Mouse (Mus musculus) MEL (cell line): ENCODE results near the gene Fam19a5. TPM values are rescaled to one million over a fixed set of nuclear protein-coding genes. Genes with fewer than 3 reads are reported as not detected.

ENCODE experiments used
- DNase-seq: peaks from one replicate; pipeline ENCODE4 v3.0.0; 2011; ENCODE audit warnings: low read depth, low spot score
- H3K27ac ChIP-seq: 2 replicates; pipeline ENCODE4 v1.5.1; 2012; ENCODE audit warnings: low read depth, mild to moderate bottlenecking, control low read depth, low read length, moderate library complexity; ENCODE audit not compliant: control insufficient read depth
- H3K27me3 ChIP-seq, 2 experiments: fragments of 150-350 bp in 1 of 2; sonication (generic) in 1 of 2; 2 replicates each; pipeline ENCODE4 v1.6.1; 2012; ENCODE audit warnings: low read length in 2 of 2, mild to moderate bottlenecking in 2 of 2, improper control_type of control experiment in 1 of 2, moderate library complexity in 1 of 2; ENCODE audit not compliant: insufficient read depth in 2 of 2, control insufficient read depth in 1 of 2
- H3K36me3 ChIP-seq, 2 experiments: 2 replicates each; pipeline ENCODE4 v1.6.1; 2012 to 2014; ENCODE audit warnings: low read length in 2 of 2, improper control_type of control experiment in 1 of 2, inconsistent platforms in 1 of 2, mild to moderate bottlenecking in 1 of 2; ENCODE audit not compliant: insufficient read depth in 2 of 2, control insufficient read depth in 1 of 2
- H3K4me1 ChIP-seq, 2 experiments: fragments of 150-350 bp in 1 of 2; sonication (generic) in 1 of 2; 2 replicates each; pipeline ENCODE4 v1.6.1; 2012; ENCODE audit warnings: low read length in 2 of 2, improper control_type of control experiment in 1 of 2, mild to moderate bottlenecking in 1 of 2; ENCODE audit not compliant: insufficient read depth in 2 of 2, control insufficient read depth in 1 of 2
- H3K4me3 ChIP-seq, 2 experiments: fragments of 150-350 bp in 1 of 2; sonication (generic) in 1 of 2; 2 replicates each; pipeline ENCODE4 v1.5.1; 2012; ENCODE audit warnings: low read depth in 2 of 2, low read length in 2 of 2, mild to moderate bottlenecking in 2 of 2, moderate library complexity in 2 of 2, control low read depth in 1 of 2, improper control_type of control experiment in 1 of 2; ENCODE audit not compliant: control insufficient read depth in 1 of 2, insufficient read depth in 1 of 2
- H3K79me2 ChIP-seq: 2 replicates; pipeline ENCODE4 v1.6.1; 2012; ENCODE audit warnings: mild to moderate bottlenecking, low read length, moderate library complexity; ENCODE audit not compliant: control insufficient read depth, poor library complexity, insufficient read depth
- H3K9ac ChIP-seq: 2 replicates; pipeline ENCODE4 v1.6.1; 2012; ENCODE audit warnings: low read depth, mild to moderate bottlenecking, control low read depth, low read length, moderate library complexity; ENCODE audit not compliant: control insufficient read depth, poor library complexity, severe bottlenecking
- H3K9me3 ChIP-seq: fragments of 150-350 bp; sonication (generic); replicated peaks from 2 replicates; pipeline ENCODE4 v1.6.1; 2012; ENCODE audit warnings: mild to moderate bottlenecking, low read length, improper control_type of control experiment, moderate library complexity; ENCODE audit not compliant: insufficient read depth
- BHLHE40 ChIP-seq: IDR thresholded peaks from 2 replicates; pipeline ENCODE4 v1.6.1; 2012; ENCODE audit warnings: low read depth, mild to moderate bottlenecking, inconsistent platforms, low read length, improper control_type of control experiment, borderline replicate concordance
- JUND ChIP-seq: IDR thresholded peaks from 2 replicates; pipeline ENCODE4 v1.6.1; 2011; ENCODE audit warnings: low read depth, mild to moderate bottlenecking, improper control_type of control experiment, low read length
- MEF2A ChIP-seq: IDR thresholded peaks from 2 replicates; pipeline ENCODE4 v1.6.1; 2014; ENCODE audit warnings: low read depth, mild to moderate bottlenecking, inconsistent platforms, low read length, improper control_type of control experiment; ENCODE audit not compliant: poor library complexity, insufficient replicate concordance, severe bottlenecking; ENCODE audit errors: extremely low read depth
- MYC ChIP-seq: IDR thresholded peaks from 2 replicates; pipeline ENCODE4 v1.6.1; 2011; ENCODE audit warnings: low read depth, mild to moderate bottlenecking, low read length, improper control_type of control experiment, moderate library complexity
- NRF1 ChIP-seq: IDR thresholded peaks from 2 replicates; pipeline ENCODE4 v1.6.1; 2014; ENCODE audit warnings: low read depth, mild to moderate bottlenecking, inconsistent platforms, low read length, improper control_type of control experiment, moderate library complexity; ENCODE audit not compliant: poor library complexity, insufficient read depth, severe bottlenecking
- POLR2AphosphoS2 ChIP-seq: IDR thresholded peaks from 2 replicates; pipeline ENCODE4 v1.6.1; 2011; ENCODE audit warnings: low read length, improper control_type of control experiment
- SIN3A ChIP-seq: IDR thresholded peaks from 2 replicates; pipeline ENCODE4 v1.6.1; 2012; ENCODE audit warnings: low read length, improper control_type of control experiment, inconsistent platforms
- TCF12 ChIP-seq: IDR thresholded peaks from 2 replicates; pipeline ENCODE4 v1.6.1; 2014; ENCODE audit warnings: low read depth, mild to moderate bottlenecking, inconsistent platforms, low read length, improper control_type of control experiment, moderate library complexity
- ZMIZ1 ChIP-seq: IDR thresholded peaks from 2 replicates; pipeline ENCODE4 v1.6.1; 2012; ENCODE audit warnings: low read depth, mild to moderate bottlenecking, inconsistent platforms, low read length, improper control_type of control experiment, moderate library complexity
- polyA plus RNA-seq, 2 experiments: library from polyadenylated mRNA; stranded (reverse) in 1 of 2; unstranded in 1 of 2; fragments of >175 nt in 1 of 2; fragments of >200 nt in 1 of 2; gene quantifications; 2 replicates each; pipeline versions ENCODE4 v1.2.1 to v1.2.4; 2012; ENCODE audit warnings: low replicate concordance in 2 of 2, low read depth in 1 of 2; ENCODE audit not compliant: insufficient read length in 2 of 2, insufficient read depth in 1 of 2, missing spikeins in 1 of 2
- total RNA-seq: library from RNA; depleted of rRNA; stranded (reverse); fragments of 300-350 nt; gene quantifications from 2 replicates; pipeline ENCODE4 v1.2.3, GENCODE M21; 2012

Gene Fam19a5
- total and polyA plus RNA-seq, 3 experiments = not detected

GRCm38 (mm10) chr15:87796571-87796970, 252.5 kb downstream of the Fam19a5 start:
- H3K9me3 ChIP-seq = no peaks in the 10 kb centered on the region

More at GRCm38 (mm10) chr15:87796571-87796970, 252.5 kb downstream of the Fam19a5 start:
- no peak overlapping the region for H3K27ac ChIP-seq
- H3K79me2 ChIP-seq = no peaks in the 10 kb centered on the region
- no peak overlapping the region for H3K4me3 ChIP-seq
- no peaks in the 10 kb centered on the region for H3K4me1 ChIP-seq
- no peak for DNase-seq
- no peaks in the 10 kb centered on the region for H3K36me3 ChIP-seq
- H3K9ac ChIP-seq = no peak overlapping the region
- H3K27me3 ChIP-seq = no peaks in the 10 kb centered on the region
- TF ChIP-seq ZMIZ1 (no peak), SIN3A (no peak), NRF1 (no peak), JUND (no peak), MYC (no peak), TCF12 (no peak), BHLHE40 (no peak), POLR2AphosphoS2 (no peak), MEF2A (no peak)
